11 mouse cellular contexts compared by ENCODE assay signal in genomic region chr10:22718475-22718874, GRCm38 (mm10). TPM values are rescaled to one million over a fixed set of nuclear protein-coding genes. Genes with fewer than 3 reads are reported as not detected.
A peak's percentile ranks its signal among the peaks of the same experiment; 100 is the strongest.
DNase-seq lines count a peak whose midpoint lies in the region; ATAC-seq and TF ChIP-seq lines count a peak whose summit lies in the region.
"Had no signal": no experiment of that assay in that cellular context is flagged by ENCODE, and none has a peak within 500 bp of the region (broad histone marks: within the 10 kb centered on the region; RNA-seq: fewer than 3 reads in every experiment).

No protein-coding gene starts in this region.

- no peaks in the 10 kb centered on the region for H3K36me3 ChIP-seq in neural tube, embryonic 14.5 days (ENCODE audit: control insufficient read depth, insufficient read depth, low read length)
- H3K36me3 ChIP-seq in neural tube, embryonic 15.5 days = no peaks in the 10 kb centered on the region
- H3K36me3 ChIP-seq in intestine, postnatal 0 days (ENCODE audit: control insufficient read depth, insufficient read depth) = no peaks in the 10 kb centered on the region
- H3K36me3 ChIP-seq: embryonic facial prominence, embryonic 15.5 days; liver, embryonic 13.5 days had no signal

- no peak overlapping the region for H3K9ac ChIP-seq in neural tube, embryonic 14.5 days (replicated peaks; ENCODE audit: low read depth, low read length)
- no peak overlapping the region for H3K9ac ChIP-seq in neural tube, embryonic 15.5 days (replicated peaks)
- H3K9ac ChIP-seq in intestine, postnatal 0 days (ENCODE audit: low read depth, low read length) = no peak overlapping the region
- H3K9ac ChIP-seq: embryonic facial prominence, embryonic 15.5 days; liver, embryonic 13.5 days had no signal

- WGBS in neural tube, embryonic 14.5 days = 32% methylated on average over 4 of the region's 4 CpGs
- WGBS in neural tube, embryonic 15.5 days = 45% methylated on average over 4 of the region's 4 CpGs
- WGBS in intestine, postnatal 0 days = 45% methylated on average over 4 of the region's 4 CpGs

- DNase-seq in heart, adult 11 months = peak; percentile 76
- no peak for DNase-seq in heart, postnatal 10 days
- DNase-seq in cerebellum, postnatal 14 days = peak; percentile 56 to 71
- DNase-seq in thymus, postnatal 25 days = peak; percentile 19
- no peak for DNase-seq in ovary, postnatal 10 days (ENCODE audit: low spot score)
- DNase-seq: liver, embryonic 13.5 days had no signal

- TF ChIP-seq CTCF in intestine, postnatal 0 days (IDR thresholded peaks at IDR 0.05; ENCODE audit: low read depth) = no peak

- H3K4me3 ChIP-seq in neural tube, embryonic 14.5 days (ENCODE audit: low read depth, low read length) = no peak overlapping the region
- no peak overlapping the region for H3K4me3 ChIP-seq in neural tube, embryonic 15.5 days (replicated peaks)
- no peak overlapping the region for H3K4me3 ChIP-seq in intestine, postnatal 0 days (ENCODE audit: low read depth, low read length)
- H3K4me3 ChIP-seq: embryonic facial prominence, embryonic 15.5 days; liver, embryonic 13.5 days had no signal

- ATAC-seq in neural tube, embryonic 14.5 days (ENCODE audit: low read depth) = 0 out of 2 replicates have a peak, but pooled peaks have one; percentile 47
- no peak for ATAC-seq in neural tube, embryonic 15.5 days (ENCODE audit: low FRiP score)
- no peak for ATAC-seq in intestine, postnatal 0 days
- ATAC-seq: inflammation-experienced regulatory T-cells, adult 6 months had no signal

- intact Hi-C loops in heart, postnatal 10 days (cut with DNase I) = loop anchor here (5.0 kb wide), 1 partner anchor 59 kb away; no protein-coding TSS in a partner anchor

- H3K27ac ChIP-seq in neural tube, embryonic 14.5 days (ENCODE audit: low read depth, low read length) = no peak overlapping the region
- H3K27ac ChIP-seq in neural tube, embryonic 15.5 days (replicated peaks) = no peak overlapping the region
- H3K27ac ChIP-seq in intestine, postnatal 0 days (ENCODE audit: low read depth, low read length) = no peak overlapping the region
- H3K27ac ChIP-seq: embryonic facial prominence, embryonic 15.5 days; liver, embryonic 13.5 days had no signal

- H3K27me3 ChIP-seq in neural tube, embryonic 14.5 days (ENCODE audit: control insufficient read depth, insufficient read depth, low read length) = no peaks in the 10 kb centered on the region
- no peaks in the 10 kb centered on the region for H3K27me3 ChIP-seq in neural tube, embryonic 15.5 days (replicated peaks)
- H3K27me3 ChIP-seq in intestine, postnatal 0 days (replicated peaks; ENCODE audit: control insufficient read depth, insufficient read depth, low read length) = no peaks in the 10 kb centered on the region
- H3K27me3 ChIP-seq: embryonic facial prominence, embryonic 15.5 days; liver, embryonic 13.5 days had no signal

- no peaks in the 10 kb centered on the region for H3K4me1 ChIP-seq in neural tube, embryonic 14.5 days (ENCODE audit: control insufficient read depth, insufficient read depth, low read length)
- H3K4me1 ChIP-seq in neural tube, embryonic 15.5 days = peaks cover 13% of the 10 kb centered on the region; the same call in 1 of the 2 replicates
- no peaks in the 10 kb centered on the region for H3K4me1 ChIP-seq in intestine, postnatal 0 days (replicated peaks; ENCODE audit: control insufficient read depth, insufficient read depth, low read length)

- no peaks in the 10 kb centered on the region for H3K9me3 ChIP-seq in neural tube, embryonic 14.5 days (ENCODE audit: control insufficient read depth, low read length)
- no peaks in the 10 kb centered on the region for H3K9me3 ChIP-seq in neural tube, embryonic 15.5 days (replicated peaks)
- H3K9me3 ChIP-seq in intestine, postnatal 0 days (ENCODE audit: control insufficient read depth) = no peaks in the 10 kb centered on the region
- H3K9me3 ChIP-seq: embryonic facial prominence, embryonic 15.5 days; liver, embryonic 13.5 days had no signal

- H3K4me2 ChIP-seq in neural tube, embryonic 14.5 days (ENCODE audit: low read depth, low read length) = no peak overlapping the region
- H3K4me2 ChIP-seq in neural tube, embryonic 15.5 days = no peak overlapping the region
- H3K4me2 ChIP-seq in intestine, postnatal 0 days (replicated peaks; ENCODE audit: low read depth) = no peak overlapping the region
- H3K4me2 ChIP-seq: embryonic facial prominence, embryonic 15.5 days; liver, embryonic 13.5 days had no signal

RNA-seq across cellular contexts. Expression of gene Tbpl1, which starts 13.3 kb away (rescaled TPM):
- total RNA-seq in heart, postnatal 10 days (2021) = 10 to 100 TPM; 24.5 to 29.3 TPM
- polyA plus RNA-seq in neural tube, embryonic 14.5 days (2014; fragmentation: Nextera tagmentation; extraction: Ambion mirVana) = 97.4 and 105 TPM in 2 replicates
- polyA plus RNA-seq in neural tube, embryonic 15.5 days (2015; fragmentation: Nextera tagmentation; extraction: Ambion mirVana) = 72.4 and 88.3 TPM in 2 replicates
- polyA plus RNA-seq in intestine, postnatal 0 days (2015; fragmentation: Nextera tagmentation; extraction: Ambion mirVana) = 36.2 and 37.0 TPM in 2 replicates

Comparison
In these comparisons a context has a peak if more than half of its experiments do, and no peak if none do; other contexts are left out.
1. DNase-seq: peak in heart, adult 11 months (single experiment), cerebellum, postnatal 14 days (2 of 2) and thymus, postnatal 25 days (single experiment); none in heart, postnatal 10 days (0 of 2) and ovary, postnatal 10 days (single experiment).